Mouse (Mus musculus) Patski (cell line): ENCODE measurements at regions not wholly inside any gene's neighbourhood (a gene's known extent, or its start where the extent isn't known, plus 50 kb on each side); places are given as distances from the start of the nearest gene placed in this dataset.

Source experiments
- ATAC-seq: fragments of 100-300 bp; one replicate; pipeline ENCODE4 v1.8.0; 2021
- CTCF ChIA-PET: fragments of 350-600 bp; sonication (Branson Sonifier 250); formaldehyde crosslinking; loops from one replicate; lab custom pipeline; 2022; ENCODE audit warnings: inconsistent platforms; lab: Charles Lee
- POLR2A ChIA-PET: fragments of 350-600 bp; sonication (Branson Sonifier 250); formaldehyde crosslinking; loops from one replicate; lab custom pipeline; 2022; ENCODE audit warnings: antibody characterized with exemption, inconsistent platforms; lab: Charles Lee
- DNase-seq: peaks from one replicate; pipeline ENCODE4 v3.0.0-alpha.2; 2011; ENCODE audit warnings: low read depth, low spot score
- H3K27me3 ChIP-seq: fragments of 371-371 bp; one replicate; pipeline ENCODE4 v1.5.1; 2021
- CTCF ChIP-seq: fragments of 100-300 bp; IDR thresholded peaks from one replicate; pipeline ENCODE4 v1.5.1; 2021
- in situ Hi-C: fragments of 300-500 bp; cut with MboI; formaldehyde crosslinking; loops from 3 replicates; pipeline ENCODE4 v1.11.1; 2018; ENCODE audit warnings: low pct_unique_long_range_greater_than_20kb, mixed read lengths

- no peaks in the 10 kb centered on the region for H3K27me3 ChIP-seq
- ChIA-PET POLR2A (no interaction called here), CTCF (interaction anchor here (1.5 kb wide), 1 partner anchor 13 kb away, joined by 3 read pairs; no protein-coding TSS in a partner anchor)
- no peak for ATAC-seq
- TF ChIP-seq CTCF = no peak
- no peak for DNase-seq
- in situ Hi-C loops = no loop called here
These were observed 53.9 kb upstream of the Kdm7a start for GRCm38 (mm10) chr6:39260480-39260879.

GRCm38 (mm10) chr6:39259129-39259528, 52.5 kb upstream of the Kdm7a start:
- no peak for ATAC-seq
- POLR2A ChIA-PET = no interaction called here
- no peak for DNase-seq
- in situ Hi-C loops = no loop called here
- H3K27me3 ChIP-seq = no peaks in the 10 kb centered on the region
- CTCF ChIA-PET = interaction anchor here (1.5 kb wide), 1 partner anchor 14 kb away, joined by 3 read pairs; no protein-coding TSS in a partner anchor
- TF ChIP-seq CTCF = no peak

- DNase-seq (no peak), ATAC-seq (no peak)
- CTCF ChIA-PET = no interaction called here
- POLR2A ChIA-PET = no interaction called here
- in situ Hi-C loops = no loop called here
- no peak for TF ChIP-seq CTCF
- no peaks in the 10 kb centered on the region for H3K27me3 ChIP-seq
These were observed 52.1 kb upstream of the Kdm7a start for GRCm38 (mm10) chr6:39258656-39259055.

- in situ Hi-C loops = no loop called here
- DNase-seq = no peak
- TF ChIP-seq CTCF = no peak
- ChIA-PET POLR2A (no interaction called here), CTCF (interaction anchor here (1.1 kb wide), 1 partner anchor 15 kb away, joined by 4 read pairs; no protein-coding TSS in a partner anchor)
- H3K27me3 ChIP-seq = no peaks in the 10 kb centered on the region
- ATAC-seq = no peak
These were observed 51.2 kb upstream of the Kdm7a start for GRCm38 (mm10) chr6:39257667-39258395.

GRCm38 (mm10) chr6:39257111-39257571, 50.6 kb upstream of the Kdm7a start:
- POLR2A ChIA-PET = no interaction called here
- DNase-seq (no peak), ATAC-seq (no peak)
- H3K27me3 ChIP-seq = no peaks in the 10 kb centered on the region
- in situ Hi-C loops = no loop called here
- CTCF ChIA-PET = interaction anchor here (1.1 kb wide), 1 partner anchor 16 kb away, joined by 4 read pairs; no protein-coding TSS in a partner anchor
- TF ChIP-seq CTCF = no peak

- no peak for ATAC-seq
- H3K27me3 ChIP-seq = no peaks in the 10 kb centered on the region
- CTCF ChIA-PET = interaction anchor here (1.1 kb wide), 1 partner anchor 17 kb away, joined by 4 read pairs; no protein-coding TSS in a partner anchor
These were observed 49.9 kb upstream of the Kdm7a start for GRCm38 (mm10) chr6:39256304-39257103.

More at GRCm38 (mm10) chr6:39256304-39257103, 49.9 kb upstream of the Kdm7a start:
- in situ Hi-C loops = no loop called here
- DNase-seq = no peak
- no peak for TF ChIP-seq CTCF
- POLR2A ChIA-PET = no interaction called here
